Mouse (Mus musculus) bone marrow macrophage, adult 2 months (primary cell): ENCODE results near the gene Gpcpd1.

Experiments used
- CTCF ChIP-seq: IDR thresholded peaks from 2 replicates; pipeline ENCODE4 v1.5.1; 2012; ENCODE audit warnings: low read depth, mild to moderate bottlenecking, low read length, moderate library complexity
- POLR2A ChIP-seq: IDR thresholded peaks from 2 replicates; pipeline ENCODE4 v1.6.1; 2012; ENCODE audit warnings: mild to moderate bottlenecking, low read depth, low read length, borderline replicate concordance

- TF ChIP-seq POLR2A (no peak), CTCF (no peak)
Observed at GRCm38 (mm10) chr2:132595601-132596235, 8.2 kb upstream of the Gpcpd1 start.
